Mouse (Mus musculus) hindbrain, embryonic 15.5 days (tissue): Measurements from ENCODE around the gene Cx3cr1. TPM values are rescaled to one million over a fixed set of nuclear protein-coding genes. Genes with fewer than 3 reads are reported as not detected.

Experiments used
- ATAC-seq: fragments of 200-750 bp; cut with Nextera tagmentation; 2 replicates; pipeline ENCODE4 v1.8.0; 2017; ENCODE audit warnings: low read depth, moderate number of reproducible peaks, moderate TSS enrichment; ENCODE audit not compliant: low FRiP score
- H3K27ac ChIP-seq: fragments of 300-500 bp; sonication (generic); replicated peaks from 2 replicates; pipeline ENCODE4 v1.5.1; 2015; ENCODE audit warnings: mild to moderate bottlenecking, inconsistent platforms
- H3K27me3 ChIP-seq: fragments of 300-500 bp; sonication (generic); 2 replicates; pipeline ENCODE4 v1.6.1; 2015; ENCODE audit warnings: control low read depth, inconsistent platforms
- H3K36me3 ChIP-seq: fragments of 300-500 bp; sonication (generic); 2 replicates; pipeline ENCODE4 v1.6.1; 2015; ENCODE audit warnings: control low read depth, inconsistent platforms
- H3K4me1 ChIP-seq: fragments of 300-500 bp; sonication (generic); replicated peaks from 2 replicates; pipeline ENCODE4 v1.6.1; 2015; ENCODE audit warnings: control low read depth, inconsistent platforms
- H3K4me2 ChIP-seq: fragments of 300-500 bp; sonication (generic); 2 replicates; pipeline ENCODE4 v1.6.1; 2015; ENCODE audit warnings: moderate library complexity, mild to moderate bottlenecking, inconsistent platforms
- H3K4me3 ChIP-seq: fragments of 300-500 bp; sonication (generic); 2 replicates; pipeline ENCODE4 v1.5.1; 2015; ENCODE audit warnings: mild to moderate bottlenecking, inconsistent platforms
- H3K9ac ChIP-seq: fragments of 300-500 bp; sonication (generic); 2 replicates; pipeline ENCODE4 v1.6.1; 2015; ENCODE audit warnings: inconsistent platforms
- H3K9me3 ChIP-seq: fragments of 300-500 bp; sonication (generic); 2 replicates; pipeline ENCODE4 v1.6.1; 2016; ENCODE audit warnings: control low read depth, inconsistent platforms
- WGBS: fragments of 180-500 bp; shearing (Covaris S2); methylation state at CpG from one replicate; pipeline ENCODE4 v1.1.7; 2015; 5-methylcytosine and 5-hydroxymethylcytosine counted together
- polyA plus RNA-seq: library from polyadenylated mRNA; unstranded; fragments of >200 nt; fragmentation: Nextera tagmentation; extraction: Ambion mirVana; gene quantifications from 2 replicates; pipeline ENCODE4 v1.2.1, GENCODE M21; 2015

Gene Cx3cr1
- polyA plus RNA-seq, 1 experiment from 2014 or later = 9.9 TPM

GRCm38 (mm10) chr9:119965186-119965585 lies 104.5 kb downstream of the Cx3cr1 start:
- Histone ChIP-seq H3K36me3 (no peaks in the 10 kb centered on the region), H3K4me2 (no peak overlapping the region), H3K27me3 (no peaks in the 10 kb centered on the region), H3K9me3 (no peaks in the 10 kb centered on the region), H3K27ac (no peak overlapping the region), H3K4me1 (peaks cover 3% of the 10 kb centered on the region), H3K9ac (no peak overlapping the region), H3K4me3 (no peak overlapping the region)
- 77% methylated on average over 3 of the region's 3 CpGs for WGBS
- no peak for ATAC-seq

- H3K36me3 ChIP-seq = no peaks in the 10 kb centered on the region
- no peaks in the 10 kb centered on the region for H3K9me3 ChIP-seq
- no peak overlapping the region for H3K9ac ChIP-seq
- 77% methylated on average over 3 of the region's 3 CpGs for WGBS
- no peaks in the 10 kb centered on the region for H3K4me1 ChIP-seq
- no peak overlapping the region for H3K4me3 ChIP-seq
- H3K4me2 ChIP-seq = no peak overlapping the region
- no peak for ATAC-seq
- H3K27me3 ChIP-seq = no peaks in the 10 kb centered on the region
- H3K27ac ChIP-seq = no peak overlapping the region
Measured at GRCm38 (mm10) chr9:119964206-119964605, 105.5 kb downstream of the Cx3cr1 start.

DNA sequence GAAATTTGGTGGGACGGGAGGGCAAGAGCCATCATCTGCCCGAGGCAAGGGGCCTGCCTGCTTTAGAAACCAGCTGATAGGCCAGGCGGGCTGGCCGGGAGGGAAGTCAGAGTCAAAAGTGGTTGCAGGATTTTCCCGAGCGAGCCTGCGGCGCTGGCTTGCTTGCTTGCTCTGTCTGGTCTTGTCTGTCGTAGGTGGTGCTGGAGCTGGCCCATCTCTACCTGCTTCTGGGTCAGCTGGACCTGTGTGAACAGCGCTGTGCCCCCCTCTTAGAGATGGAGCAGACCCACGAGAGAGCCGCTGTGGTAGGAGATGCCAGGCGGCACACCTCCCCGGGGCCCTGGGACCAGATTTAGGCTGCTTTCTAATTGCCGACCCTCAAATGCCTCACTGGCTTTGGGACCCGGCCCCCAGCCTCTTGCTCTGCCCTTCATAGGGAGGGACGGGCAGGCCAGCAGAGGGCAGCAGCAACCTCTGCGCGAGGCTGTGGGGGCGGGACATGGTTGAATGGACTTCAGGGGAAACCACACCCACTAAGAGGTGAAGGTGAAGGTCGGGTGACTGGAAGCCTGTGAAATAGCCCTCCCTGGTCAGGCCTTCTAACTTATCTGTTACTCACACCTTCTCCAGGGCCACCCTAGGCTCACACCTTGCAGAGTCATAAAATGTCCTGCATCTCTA lies 106.6 kb downstream of the Cx3cr1 start:
- Histone ChIP-seq H3K9ac (no peak overlapping the region), H3K27ac (no peak overlapping the region), H3K9me3 (no peaks in the 10 kb centered on the region), H3K4me1 (no peaks in the 10 kb centered on the region), H3K4me3 (no peak overlapping the region), H3K36me3 (no peaks in the 10 kb centered on the region), H3K27me3 (no peaks in the 10 kb centered on the region), H3K4me2 (0 out of 2 replicates have a peak overlapping the region, but pooled peaks have one; percentile 1)
- ATAC-seq = no peak
- 17% methylated on average over 21 of the region's 21 CpGs for WGBS

- H3K9ac ChIP-seq = no peak overlapping the region
- no peaks in the 10 kb centered on the region for H3K4me1 ChIP-seq
- H3K27ac ChIP-seq = no peak overlapping the region
- no peak for ATAC-seq
- H3K36me3 ChIP-seq = no peaks in the 10 kb centered on the region
- H3K4me2 ChIP-seq = no peak overlapping the region
- WGBS = 86% methylated on average over 4 of the region's 4 CpGs
- no peaks in the 10 kb centered on the region for H3K9me3 ChIP-seq
- no peak overlapping the region for H3K4me3 ChIP-seq
- H3K27me3 ChIP-seq = no peaks in the 10 kb centered on the region
Measured at GRCm38 (mm10) chr9:119962216-119962615, 107.5 kb downstream of the Cx3cr1 start.

DNA sequence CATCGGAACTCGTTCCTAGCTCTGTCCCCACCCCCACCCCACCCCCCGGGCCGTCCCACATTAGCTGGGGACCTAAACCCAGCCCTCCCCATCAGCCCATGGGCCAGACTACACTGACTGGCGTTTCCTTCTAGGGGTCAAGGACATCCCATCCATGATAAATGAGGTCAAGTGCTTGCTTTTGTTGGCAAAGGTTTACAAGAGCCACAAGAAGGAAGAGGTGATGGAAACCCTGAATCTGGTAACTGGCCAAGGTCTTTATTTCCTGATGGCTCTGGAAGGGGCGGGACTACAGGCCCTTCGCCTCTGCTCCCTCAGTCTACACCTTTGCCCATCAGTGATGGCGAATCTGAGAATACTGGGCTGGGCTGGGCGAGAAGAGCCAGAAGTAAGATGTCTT lies 110.8 kb downstream of the Cx3cr1 start:
- H3K4me3 ChIP-seq = no peak overlapping the region
- H3K36me3 ChIP-seq = no peaks in the 10 kb centered on the region
- no peak for ATAC-seq
- no peak overlapping the region for H3K27ac ChIP-seq
- no peaks in the 10 kb centered on the region for H3K4me1 ChIP-seq
- H3K4me2 ChIP-seq = no peak overlapping the region
- 86% methylated on average over 9 of the region's 9 CpGs for WGBS
- H3K27me3 ChIP-seq = no peaks in the 10 kb centered on the region
- H3K9ac ChIP-seq = no peak overlapping the region
- no peaks in the 10 kb centered on the region for H3K9me3 ChIP-seq

DNA sequence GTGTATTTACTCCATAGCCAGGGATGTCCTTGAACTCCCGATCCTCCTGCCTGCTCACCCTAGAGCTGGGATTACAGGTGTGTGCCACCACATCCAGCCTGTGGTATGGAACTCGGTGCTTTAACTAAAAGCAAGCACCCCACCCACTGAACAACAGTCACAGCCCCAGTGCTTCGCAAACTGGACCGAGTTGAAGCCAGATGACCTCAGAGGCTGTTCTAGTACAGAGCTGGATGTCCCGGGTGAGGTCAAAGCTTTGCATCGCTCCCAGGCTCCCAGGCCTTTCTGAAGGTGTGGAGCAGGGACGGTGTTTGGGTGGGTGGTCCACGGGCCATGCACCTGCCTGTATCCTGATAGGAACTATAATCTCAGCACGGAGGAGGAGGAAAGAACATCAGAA lies 118.3 kb downstream of the Cx3cr1 start:
- ATAC-seq = no peak
- Histone ChIP-seq H3K36me3 (no peaks in the 10 kb centered on the region), H3K4me3 (no peak overlapping the region)

DNA sequence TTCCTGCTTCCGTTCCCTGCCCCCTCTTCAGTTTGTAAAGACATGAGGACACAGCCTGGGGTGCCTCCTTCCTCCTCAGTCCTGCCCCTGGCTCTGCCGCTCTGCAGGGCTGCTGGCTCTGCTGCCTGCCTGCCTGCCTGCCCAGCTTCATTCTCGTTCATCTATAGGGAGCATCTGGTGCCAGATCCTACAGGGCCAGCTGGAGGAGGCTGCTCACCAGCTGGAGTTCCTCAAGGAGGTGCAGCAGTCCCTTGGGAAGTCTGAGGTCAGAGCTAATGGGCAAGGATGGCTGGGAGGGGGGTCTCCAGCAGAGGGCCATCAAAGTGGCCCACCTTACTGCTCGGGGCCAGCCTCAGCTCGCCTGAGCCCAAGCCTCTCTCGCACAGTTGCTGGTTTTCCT lies 119.2 kb downstream of the Cx3cr1 start:
- 45% methylated on average over 6 of the region's 6 CpGs for WGBS
- Histone ChIP-seq H3K4me2 (no peak overlapping the region), H3K36me3 (no peaks in the 10 kb centered on the region), H3K4me1 (no peaks in the 10 kb centered on the region; the same call in 1 of the 2 replicates), H3K9ac (no peak overlapping the region), H3K27me3 (no peaks in the 10 kb centered on the region), H3K27ac (no peak overlapping the region), H3K9me3 (no peaks in the 10 kb centered on the region), H3K4me3 (no peak overlapping the region)
- no peak for ATAC-seq

More for the DNA sequence above, 118.3 kb downstream of the Cx3cr1 start:
- WGBS = 88% methylated on average over 9 of the region's 9 CpGs
- Histone ChIP-seq H3K27ac (no peak overlapping the region), H3K9ac (no peak overlapping the region), H3K9me3 (no peaks in the 10 kb centered on the region), H3K4me2 (no peak overlapping the region), H3K27me3 (no peaks in the 10 kb centered on the region), H3K4me1 (no peaks in the 10 kb centered on the region; the same call in 1 of the 2 replicates)

DNA sequence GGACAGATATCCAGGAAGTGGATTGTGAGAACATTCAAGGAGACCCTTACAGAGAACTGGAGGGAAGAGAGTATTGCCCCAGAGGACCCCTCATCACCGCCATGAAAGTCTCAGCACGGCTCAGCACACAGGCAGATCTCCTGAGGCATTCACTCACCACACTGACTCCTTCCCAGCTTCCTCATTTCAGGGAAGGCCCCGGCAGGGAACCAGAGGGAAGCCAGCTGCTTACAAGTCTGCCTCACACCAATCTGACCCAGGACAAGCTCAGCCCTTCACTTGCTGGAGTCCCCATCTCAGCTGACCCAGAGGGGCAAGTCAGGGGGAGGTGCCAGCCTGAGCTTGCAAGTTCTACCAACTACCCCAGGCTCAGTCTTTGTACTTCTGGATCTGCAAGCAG lies 120.9 kb downstream of the Cx3cr1 start:
- Histone ChIP-seq H3K27ac (no peak overlapping the region), H3K9ac (no peak overlapping the region), H3K4me3 (no peak overlapping the region), H3K27me3 (no peaks in the 10 kb centered on the region), H3K4me1 (no peaks in the 10 kb centered on the region; the same call in 1 of the 2 replicates), H3K36me3 (no peaks in the 10 kb centered on the region), H3K9me3 (no peaks in the 10 kb centered on the region), H3K4me2 (no peak overlapping the region)
- no peak for ATAC-seq
- 52% methylated on average over 3 of the region's 3 CpGs for WGBS

- no peaks in the 10 kb centered on the region for H3K36me3 ChIP-seq
- H3K9me3 ChIP-seq = no peaks in the 10 kb centered on the region
- ATAC-seq = no peak
- no peaks in the 10 kb centered on the region; the same call in 1 of the 2 replicates for H3K4me1 ChIP-seq
- H3K27ac ChIP-seq = no peak overlapping the region
- H3K9ac ChIP-seq = no peak overlapping the region
- 75% methylated on average over 12 of the region's 12 CpGs for WGBS
- no peak overlapping the region for H3K4me3 ChIP-seq
- no peak overlapping the region for H3K4me2 ChIP-seq
- H3K27me3 ChIP-seq = no peaks in the 10 kb centered on the region
Measured at GRCm38 (mm10) chr9:119945173-119945900, 124.3 kb downstream of the Cx3cr1 start.

GRCm38 (mm10) chr9:119943326-119943725 lies 126.4 kb downstream of the Cx3cr1 start:
- H3K9me3 ChIP-seq = no peaks in the 10 kb centered on the region
- 44% methylated on average over 1 of the region's 1 CpGs for WGBS
- no peaks in the 10 kb centered on the region for H3K4me1 ChIP-seq
- no peak overlapping the region for H3K9ac ChIP-seq
- no peak overlapping the region for H3K27ac ChIP-seq
- no peak overlapping the region for H3K4me3 ChIP-seq
- no peak for ATAC-seq
- no peak overlapping the region for H3K4me2 ChIP-seq
- no peaks in the 10 kb centered on the region for H3K36me3 ChIP-seq
- no peaks in the 10 kb centered on the region for H3K27me3 ChIP-seq

DNA sequence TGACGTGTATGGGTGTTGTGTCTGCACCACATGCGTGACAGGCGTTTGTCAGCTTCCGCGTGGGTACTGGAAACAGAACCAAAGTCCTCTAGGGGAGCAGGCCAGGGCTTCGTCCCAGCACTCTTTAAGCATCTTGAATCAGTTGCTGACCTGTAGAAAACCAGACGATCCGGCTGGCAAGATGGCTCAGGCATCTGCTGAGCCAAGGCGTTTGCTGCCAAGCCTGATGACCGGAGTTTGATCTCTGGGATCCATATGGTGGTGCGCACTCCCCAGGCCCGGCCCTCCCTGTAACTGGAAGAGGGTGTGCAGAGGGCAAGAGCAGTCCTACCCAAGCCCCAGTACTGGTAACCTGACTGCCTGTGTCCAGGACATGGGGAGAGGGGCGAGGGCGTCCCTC lies 127.8 kb downstream of the Cx3cr1 start:
- Histone ChIP-seq H3K9me3 (no peaks in the 10 kb centered on the region), H3K27ac (no peak overlapping the region), H3K9ac (no peak overlapping the region), H3K4me3 (no peak overlapping the region), H3K4me2 (no peak overlapping the region), H3K4me1 (peaks cover 9% of the 10 kb centered on the region), H3K27me3 (no peaks in the 10 kb centered on the region), H3K36me3 (no peaks in the 10 kb centered on the region)
- no peak for ATAC-seq
- 85% methylated on average over 14 of the region's 14 CpGs for WGBS

DNA sequence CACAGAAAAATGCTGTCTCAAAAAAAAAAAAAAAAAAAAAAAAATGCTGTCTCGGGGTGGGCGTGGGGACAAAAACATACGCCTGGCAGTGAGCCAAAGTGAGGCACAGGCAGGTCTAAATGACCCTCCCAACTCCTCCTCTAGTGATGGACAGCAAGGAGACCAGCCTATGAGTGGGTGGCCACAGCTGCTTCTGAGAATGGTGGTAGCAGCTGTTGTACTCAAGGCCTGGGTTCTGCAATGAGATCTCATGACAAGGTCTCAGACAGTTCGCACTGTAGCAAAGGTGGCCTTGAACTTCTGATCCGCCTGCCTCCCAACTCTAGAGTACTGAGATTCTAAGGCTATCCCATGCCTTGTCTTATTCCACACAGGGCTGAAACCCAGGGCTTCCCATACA lies 128.3 kb downstream of the Cx3cr1 start:
- no peak overlapping the region for H3K9ac ChIP-seq
- H3K4me2 ChIP-seq = no peak overlapping the region
- no peak overlapping the region for H3K4me3 ChIP-seq
- 73% methylated on average over 5 of the region's 5 CpGs for WGBS
- no peak overlapping the region for H3K27ac ChIP-seq
- H3K36me3 ChIP-seq = no peaks in the 10 kb centered on the region
- no peaks in the 10 kb centered on the region for H3K27me3 ChIP-seq
- no peaks in the 10 kb centered on the region for H3K9me3 ChIP-seq
- no peak for ATAC-seq
- peaks cover 13% of the 10 kb centered on the region for H3K4me1 ChIP-seq
